9 mouse cellular contexts compared by ENCODE assay signal in genomic region chr12:104978943-104979723, GRCm38 (mm10). TPM values are rescaled to one million over a fixed set of nuclear protein-coding genes. Genes with fewer than 3 reads are reported as not detected.
DNase-seq lines count a peak whose midpoint lies in the region; ATAC-seq and TF ChIP-seq lines count a peak whose summit lies in the region.
"Had no signal": no experiment of that assay in that cellular context is flagged by ENCODE, and none has a peak within 500 bp of the region (broad histone marks: within the 10 kb centered on the region; RNA-seq: fewer than 3 reads in every experiment).

No protein-coding gene starts in this region.

- no peak overlapping the region for H3K9ac ChIP-seq in hindbrain, embryonic 12.5 days
- H3K9ac ChIP-seq in hindbrain, embryonic 11.5 days (ENCODE audit: low read depth, low read length): no peak overlapping the region

- no peak for TF ChIP-seq CTCF in E14TG2a.4 (conservative IDR thresholded peaks at IDR 0.05; ENCODE audit: low read length)

- no peak for DNase-seq in hindbrain, embryonic 11.5 days (ENCODE audit: low spot score)
- no peak for DNase-seq in embryonic facial prominence, embryonic 10.5 days (ENCODE audit: low spot score)
- no peak for DNase-seq in midbrain, embryonic 10.5 days (ENCODE audit: low spot score)
- DNase-seq in left cerebral cortex, adult 11 months (ENCODE audit: low spot score): no peak
- no peak for DNase-seq in urinary bladder, postnatal 14 days (ENCODE audit: low spot score)
- DNase-seq: cerebellum, postnatal 36 days had no signal

- peaks cover 15% of the 10 kb centered on the region for H3K4me1 ChIP-seq in hindbrain, embryonic 12.5 days
- H3K4me1 ChIP-seq in hindbrain, embryonic 11.5 days (replicated peaks; ENCODE audit: control insufficient read depth, insufficient read depth, low read length): no peaks in the 10 kb centered on the region
- peaks cover 10% of the 10 kb centered on the region for H3K4me1 ChIP-seq in E14TG2a.4 (replicated peaks; ENCODE audit: low read depth, low read length)
- peaks cover 32% of the 10 kb centered on the region for H3K4me1 ChIP-seq in embryonic facial prominence, embryonic 10.5 days
- H3K4me1 ChIP-seq in midbrain, embryonic 10.5 days: peaks cover 40% of the 10 kb centered on the region

- H3K36me3 ChIP-seq in hindbrain, embryonic 12.5 days: no peaks in the 10 kb centered on the region
- no peaks in the 10 kb centered on the region for H3K36me3 ChIP-seq in hindbrain, embryonic 11.5 days (ENCODE audit: control insufficient read depth, insufficient read depth, low read length)
- H3K36me3 ChIP-seq in E14TG2a.4 (ENCODE audit: insufficient read depth, low read length): no peaks in the 10 kb centered on the region
- H3K36me3 ChIP-seq in embryonic facial prominence, embryonic 10.5 days (replicated peaks): no peaks in the 10 kb centered on the region
- H3K36me3 ChIP-seq in midbrain, embryonic 10.5 days: no peaks in the 10 kb centered on the region

- H3K9me3 ChIP-seq in hindbrain, embryonic 12.5 days (replicated peaks): peaks cover 5% of the 10 kb centered on the region; the same call in 1 of the 2 replicates
- no peaks in the 10 kb centered on the region for H3K9me3 ChIP-seq in hindbrain, embryonic 11.5 days (ENCODE audit: control insufficient read depth, low read length)
- no peaks in the 10 kb centered on the region for H3K9me3 ChIP-seq in E14TG2a.4 (ENCODE audit: low read length)
- peaks cover 5% of the 10 kb centered on the region; the same call in 1 of the 2 replicates for H3K9me3 ChIP-seq in embryonic facial prominence, embryonic 10.5 days
- H3K9me3 ChIP-seq in midbrain, embryonic 10.5 days (replicated peaks): no peaks in the 10 kb centered on the region

- H3K4me3 ChIP-seq in hindbrain, embryonic 12.5 days: no peak overlapping the region
- no peak overlapping the region for H3K4me3 ChIP-seq in hindbrain, embryonic 11.5 days (ENCODE audit: low read depth, low read length)
- peak overlapping the region; percentile 45; the same call in 1 of the 2 replicates for H3K4me3 ChIP-seq in E14TG2a.4 (replicated peaks; ENCODE audit: low read length)
- H3K4me3 ChIP-seq in embryonic facial prominence, embryonic 10.5 days: peak overlapping the region; percentile 22; the same call in 1 of the 2 replicates
- peak overlapping the region; percentile 20 for H3K4me3 ChIP-seq in midbrain, embryonic 10.5 days

- H3K4me2 ChIP-seq in hindbrain, embryonic 12.5 days (replicated peaks): peak overlapping the region; percentile 26; the same call in 1 of the 2 replicates
- H3K4me2 ChIP-seq in hindbrain, embryonic 11.5 days (replicated peaks; ENCODE audit: low read depth, low read length): no peak overlapping the region

- H3K27ac ChIP-seq in hindbrain, embryonic 12.5 days: no peak overlapping the region; the same call in 1 of the 2 replicates
- no peak overlapping the region for H3K27ac ChIP-seq in hindbrain, embryonic 11.5 days (ENCODE audit: low read depth, low read length)
- H3K27ac ChIP-seq in embryonic facial prominence, embryonic 10.5 days (replicated peaks): peak overlapping the region; percentile 70
- H3K27ac ChIP-seq in midbrain, embryonic 10.5 days (replicated peaks): peak overlapping the region; percentile 82

- ATAC-seq in hindbrain, embryonic 12.5 days (ENCODE audit: low FRiP score): no peak
- no peak for ATAC-seq in hindbrain, embryonic 11.5 days (ENCODE audit: low FRiP score)

- WGBS in hindbrain, embryonic 12.5 days: 67% methylated on average over 22 of the region's 22 CpGs
- 67% methylated on average over 22 of the region's 22 CpGs for WGBS in hindbrain, embryonic 11.5 days
- 64% methylated on average over 22 of the region's 22 CpGs for WGBS in embryonic facial prominence, embryonic 10.5 days
- WGBS in midbrain, embryonic 10.5 days: 65% methylated on average over 22 of the region's 22 CpGs

- H3K27me3 ChIP-seq in hindbrain, embryonic 12.5 days: no peaks in the 10 kb centered on the region
- no peaks in the 10 kb centered on the region for H3K27me3 ChIP-seq in hindbrain, embryonic 11.5 days (ENCODE audit: control insufficient read depth, insufficient read depth, low read length)
- H3K27me3 ChIP-seq in E14TG2a.4 (ENCODE audit: insufficient read depth, low read length): peaks cover 12% of the 10 kb centered on the region
- no peaks in the 10 kb centered on the region for H3K27me3 ChIP-seq in embryonic facial prominence, embryonic 10.5 days (replicated peaks; ENCODE audit: low read depth, poor library complexity, severe bottlenecking)
- no peaks in the 10 kb centered on the region for H3K27me3 ChIP-seq in midbrain, embryonic 10.5 days (ENCODE audit: low read depth, poor library complexity, severe bottlenecking)
- H3K27me3 ChIP-seq: Patski had no signal

RNA-seq across cellular contexts. Expression of gene Syne3, which starts 30.5 kb away (rescaled TPM):
- 0.21 and 0.47 TPM in 2 replicates for polyA plus RNA-seq in hindbrain, embryonic 12.5 days (2016; fragmentation: Nextera tagmentation; extraction: Ambion mirVana)
- 0.11 and 0.13 TPM in 2 replicates for polyA plus RNA-seq in hindbrain, embryonic 11.5 days (2014; fragmentation: Nextera tagmentation; extraction: Ambion mirVana)
- polyA plus RNA-seq in embryonic facial prominence, embryonic 10.5 days (2016; fragmentation: Nextera tagmentation; extraction: Ambion mirVana): 0.24 and 0.26 TPM in 2 replicates
- polyA plus RNA-seq in midbrain, embryonic 10.5 days (2016; fragmentation: Nextera tagmentation; extraction: Ambion mirVana): 0.10 and 0.14 TPM in 2 replicates

RNA-seq across cellular contexts. Expression of gene Glrx5, which starts 53.4 kb away (rescaled TPM):
- polyA plus RNA-seq in hindbrain, embryonic 12.5 days (2016; fragmentation: Nextera tagmentation; extraction: Ambion mirVana): 149 and 157 TPM in 2 replicates
- 179 and 198 TPM in 2 replicates for polyA plus RNA-seq in hindbrain, embryonic 11.5 days (2014; fragmentation: Nextera tagmentation; extraction: Ambion mirVana)
- 218 and 234 TPM in 2 replicates for polyA plus RNA-seq in embryonic facial prominence, embryonic 10.5 days (2016; fragmentation: Nextera tagmentation; extraction: Ambion mirVana)
- 217 and 246 TPM in 2 replicates for polyA plus RNA-seq in midbrain, embryonic 10.5 days (2016; fragmentation: Nextera tagmentation; extraction: Ambion mirVana)

Comparison
In these comparisons a context has a peak if more than half of its experiments do, and no peak if none do; other contexts are left out.
1. H3K27ac ChIP-seq: peak in embryonic facial prominence, embryonic 10.5 days (single experiment) and midbrain, embryonic 10.5 days (single experiment); none in hindbrain, embryonic 12.5 days (single experiment) and hindbrain, embryonic 11.5 days (single experiment).
2. H3K4me3 ChIP-seq: peak in E14TG2a.4 (single experiment), embryonic facial prominence, embryonic 10.5 days (single experiment) and midbrain, embryonic 10.5 days (single experiment); none in hindbrain, embryonic 12.5 days (single experiment) and hindbrain, embryonic 11.5 days (single experiment).